Mouse (Mus musculus): ENCODE measurements around the gene Fhdc1.

Fhdc1 gene

DNA sequence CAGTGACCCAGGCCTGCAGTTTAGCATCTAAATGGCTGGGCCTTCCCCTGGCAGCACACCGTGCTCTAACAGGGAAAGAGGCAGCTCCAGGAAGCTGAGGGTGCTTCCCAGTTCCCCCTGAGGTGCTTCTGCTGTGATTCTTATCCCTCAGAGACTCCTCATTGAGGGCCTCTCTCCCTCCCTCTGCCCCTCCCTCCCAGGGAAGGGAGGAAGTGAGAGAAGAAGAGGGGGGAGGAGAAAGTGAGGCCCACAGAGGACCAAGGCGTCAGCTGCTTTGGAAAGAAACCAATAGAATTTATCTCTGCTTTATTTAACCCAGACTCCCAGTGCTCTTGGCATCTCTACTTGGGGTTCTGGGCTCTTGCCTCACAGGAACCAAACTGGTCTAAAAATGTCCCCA, 50.1 kb downstream of the Fhdc1 start:
- DNase-seq: no peak

DNA sequence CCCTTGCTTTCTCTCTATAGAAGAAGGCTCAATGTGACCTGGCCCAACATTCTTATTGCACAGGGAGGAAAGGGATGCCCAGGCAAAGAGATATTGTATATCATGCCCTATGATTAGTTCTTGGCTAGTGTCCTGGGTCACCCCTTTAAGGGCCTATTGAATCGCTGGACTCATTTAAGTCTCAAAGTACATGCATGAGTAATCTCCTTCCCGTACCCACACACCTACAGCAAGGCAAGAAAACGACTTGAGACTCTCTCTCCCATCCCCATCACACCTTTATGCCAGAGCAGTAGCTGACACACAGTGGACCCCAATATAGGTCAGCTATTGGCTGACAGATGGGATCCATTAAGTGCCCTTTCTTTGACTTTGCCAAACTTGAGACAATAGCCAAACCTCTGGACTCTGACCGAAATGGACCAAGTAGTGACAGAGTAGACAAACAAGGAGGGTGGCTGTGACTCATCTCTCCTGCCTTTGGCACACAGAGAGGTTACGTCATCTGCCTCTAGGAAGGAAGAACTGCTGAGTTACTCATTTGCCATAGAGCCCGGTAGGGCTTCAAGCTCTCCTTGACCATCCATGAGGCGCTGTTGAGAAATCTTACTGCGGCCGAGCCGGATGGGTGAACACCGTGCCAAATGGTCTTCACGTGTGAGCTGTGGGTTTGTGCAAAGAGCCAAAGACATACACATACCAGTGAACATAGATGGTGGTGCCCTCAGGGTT, 51.1 kb downstream of the Fhdc1 start:
- no peak for DNase-seq

DNA sequence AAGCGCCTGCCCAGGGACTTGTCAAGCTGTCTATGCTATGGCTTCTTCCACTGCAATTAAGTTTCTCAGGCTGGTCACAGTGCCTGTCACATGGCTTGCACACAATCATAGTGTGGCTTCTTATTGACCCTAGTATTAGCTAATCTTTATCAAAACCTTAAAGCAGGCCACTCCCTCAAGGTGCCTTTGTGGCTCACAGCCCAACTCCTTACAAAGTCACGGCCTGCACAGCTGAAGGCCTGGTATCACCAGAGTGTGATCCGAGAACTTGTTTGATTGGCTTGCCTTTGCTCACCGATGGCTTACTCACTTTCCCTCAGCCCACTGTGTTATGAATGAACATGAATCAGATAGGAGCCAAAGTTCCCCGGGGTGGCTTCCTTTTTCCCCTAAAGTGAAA, 52.5 kb downstream of the Fhdc1 start:
- DNase-seq: no peak

DNA sequence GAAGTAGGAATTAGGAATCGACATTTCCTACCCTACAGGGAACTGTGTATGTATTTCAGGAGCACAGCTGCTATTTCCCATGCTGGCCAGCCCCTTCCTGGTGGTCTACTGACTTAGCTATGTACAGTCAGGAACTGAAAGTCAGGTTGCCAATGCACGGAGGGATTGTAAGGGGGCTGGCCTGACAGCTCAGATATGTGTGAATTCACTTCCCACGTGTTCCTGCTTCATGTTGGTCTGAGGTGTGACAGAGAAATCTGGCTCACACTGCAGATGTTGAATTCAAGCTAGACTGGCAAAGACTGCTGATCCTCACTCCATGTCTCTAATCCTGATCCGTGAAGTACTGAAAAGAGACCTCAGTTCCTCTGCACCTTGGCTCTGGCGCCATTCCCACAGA, 57.9 kb downstream of the Fhdc1 start:
- no peak for DNase-seq

GRCm38 (mm10) chr3:84413868-84414267, 66.4 kb downstream of the Fhdc1 start:
- DNase-seq: no peak

DNA sequence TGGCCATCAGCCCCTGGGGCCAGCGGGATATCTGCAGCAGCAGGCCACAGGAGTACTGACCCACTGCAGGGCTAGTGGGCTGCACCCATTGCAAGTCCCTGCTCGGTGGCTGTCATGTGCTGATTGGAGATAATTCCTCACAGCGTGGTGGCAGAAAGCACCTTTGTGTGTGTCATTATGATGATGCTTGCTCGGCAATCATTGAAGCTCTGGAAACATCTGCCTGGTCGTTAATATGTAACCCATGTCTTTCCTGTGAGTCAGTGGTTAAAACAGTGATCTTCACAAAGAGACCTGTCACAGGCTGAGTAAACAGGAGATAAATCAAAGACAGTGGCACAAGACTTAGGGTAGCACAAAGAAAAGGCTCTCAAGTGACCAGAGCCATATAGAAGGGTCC, 67.3 kb downstream of the Fhdc1 start:
- no peak for DNase-seq

- DNase-seq: no peak
These were observed 70.8 kb downstream of the Fhdc1 start for GRCm38 (mm10) chr3:84409474-84409862.

- no peak for DNase-seq
These were observed 71.3 kb downstream of the Fhdc1 start for GRCm38 (mm10) chr3:84408756-84409473.

DNA sequence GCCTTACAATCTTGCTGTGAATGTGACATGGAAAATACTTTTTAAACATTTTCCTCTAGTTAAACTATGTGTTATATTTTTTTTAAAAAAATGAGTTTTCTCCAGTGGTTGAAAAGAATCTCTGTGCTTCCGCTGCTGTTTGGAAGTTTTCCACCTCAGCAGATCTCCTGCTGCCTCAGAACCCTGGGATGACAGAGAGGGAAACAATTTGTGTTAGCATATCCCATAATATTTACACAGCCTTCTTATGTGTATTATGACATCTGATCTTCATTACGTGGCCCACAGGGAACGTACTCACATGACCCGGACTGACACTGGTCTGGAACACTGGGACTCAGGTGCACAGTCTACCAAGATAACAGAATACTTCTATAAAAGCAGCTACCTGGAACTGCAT, 74.7 kb downstream of the Fhdc1 start:
- DNase-seq: no peak

GRCm38 (mm10) chr3:84403389-84403788, 76.8 kb downstream of the Fhdc1 start:
- no peak for DNase-seq

DNA sequence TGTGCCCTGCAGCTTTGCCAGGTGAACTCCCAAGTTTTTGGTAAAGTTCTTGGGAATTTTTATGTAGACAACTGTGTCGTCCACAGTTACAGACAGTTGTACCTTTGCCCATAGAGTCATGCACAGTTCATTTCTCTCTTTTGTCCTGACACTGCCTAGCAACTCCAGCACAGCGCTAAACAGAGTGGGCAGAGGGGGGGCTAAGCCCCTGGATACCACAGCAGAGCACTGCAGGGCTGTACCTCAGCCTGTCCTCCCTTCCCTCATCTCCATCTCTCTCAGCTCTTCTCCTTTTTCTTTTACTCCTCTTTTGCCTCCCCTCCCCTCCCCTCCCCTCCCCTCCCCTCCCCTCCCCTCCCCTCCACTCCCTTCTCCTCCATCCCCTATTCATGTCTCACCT, 77.5 kb downstream of the Fhdc1 start:
- no peak for DNase-seq

GRCm38 (mm10) chr3:84397976-84398375, 82.3 kb downstream of the Fhdc1 start:
- no peak for DNase-seq

GRCm38 (mm10) chr3:84396240-84396639, 84.0 kb downstream of the Fhdc1 start:
- DNase-seq: no peak

DNA sequence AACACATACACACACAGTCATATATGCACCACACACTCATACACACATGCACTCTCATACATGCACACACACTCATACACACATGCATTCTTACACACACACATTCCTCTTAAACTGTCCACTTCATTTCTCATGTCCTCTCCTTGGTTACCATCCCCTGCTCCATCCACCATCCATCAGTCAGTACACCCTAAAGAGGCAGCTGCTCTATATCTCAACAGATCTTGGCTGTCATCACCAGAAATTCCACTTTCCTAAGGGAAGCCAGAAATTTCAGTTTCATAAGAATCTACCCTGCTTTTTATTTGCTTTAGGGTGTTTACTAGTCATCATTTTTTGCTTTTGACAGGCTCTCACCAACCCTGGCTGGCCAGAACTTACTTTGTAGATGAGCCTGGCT, 84.4 kb downstream of the Fhdc1 start:
- DNase-seq: no peak

DNA sequence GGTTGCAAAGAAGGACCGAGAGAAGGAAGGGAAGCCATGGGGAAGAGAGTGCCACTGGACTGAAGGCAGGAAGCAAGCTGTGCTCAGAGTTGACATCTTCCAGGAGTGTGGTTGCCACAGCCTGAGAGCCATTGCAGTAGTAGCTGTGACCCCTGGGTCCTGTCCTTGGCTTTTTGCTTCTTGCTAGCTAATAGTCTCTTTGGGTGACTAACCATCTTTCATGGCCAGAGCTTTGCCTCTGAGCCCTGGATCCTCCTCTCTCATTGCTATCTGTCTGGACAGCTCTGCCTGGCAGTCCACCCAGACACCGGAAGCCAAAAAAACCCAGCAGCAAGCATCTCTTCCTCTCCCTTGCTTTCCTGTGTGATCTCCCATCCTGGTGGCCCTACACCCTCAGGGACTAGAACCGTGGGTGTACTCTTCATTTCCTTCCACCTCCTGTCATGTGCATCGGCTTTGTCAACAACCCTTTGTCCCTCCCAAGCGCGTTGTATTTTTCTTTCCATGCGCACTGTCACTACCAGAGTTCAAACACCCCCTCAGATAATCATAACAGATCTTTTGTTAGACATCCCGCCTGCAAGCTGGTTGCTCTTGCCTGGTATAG, 85.3 kb downstream of the Fhdc1 start:
- no peak for DNase-seq
